Mouse (Mus musculus) c-Kit-positive CD71-negative TER-119-negative erythroid progenitor cells, embryonic 14.5 days (primary cell): ENCODE results near the gene Clspn.
"Not testable (repeated sequence)": the region's sequence is repeated elsewhere in the genome, so short reads cannot be mapped to it uniquely, and the experiment has no call there.

Experiments
- DNase-seq: peaks from one replicate; pipeline ENCODE4 v3.0.0-alpha.2; 2013; ENCODE audit warnings: low read depth

The Clspn gene

GRCm38 (mm10) chr4:126556809-126557711 lies at the start of gene Clspn:
TSS of gene Clspn (plus strand) at chr4:126556935.
- peak; percentile 87 for DNase-seq

GRCm38 (mm10) chr4:126508110-126508899 lies 48.4 kb upstream of the Clspn start:
- no peak for DNase-seq

- no peak for DNase-seq
These were observed 47.7 kb upstream of the Clspn start for GRCm38 (mm10) chr4:126509072-126509471.

- no peak for DNase-seq
These were observed 45.7 kb upstream of the Clspn start for GRCm38 (mm10) chr4:126511013-126511412.

GRCm38 (mm10) chr4:126512308-126513066 lies 44.2 kb upstream of the Clspn start:
- no peak for DNase-seq

- DNase-seq: no peak
These were observed 30.6 kb upstream of the Clspn start for GRCm38 (mm10) chr4:126526164-126526563.

- DNase-seq: no peak
These were observed 29.9 kb upstream of the Clspn start for GRCm38 (mm10) chr4:126526828-126527227.

- no peak for DNase-seq
These were observed 24.4 kb upstream of the Clspn start for GRCm38 (mm10) chr4:126532292-126532691.

GRCm38 (mm10) chr4:126532827-126533728 lies 23.7 kb upstream of the Clspn start, which contains the start of gene Ago4:
TSS of gene Ago4 (minus strand) at chr4:126533472.
- DNase-seq: no peak

GRCm38 (mm10) chr4:126533729-126534070 lies 23.0 kb upstream of the Clspn start:
- DNase-seq: no peak

- DNase-seq: not testable (repeated sequence)
These were observed 21.1 kb upstream of the Clspn start for GRCm38 (mm10) chr4:126535631-126536030.

- no peak for DNase-seq
These were observed 19.9 kb upstream of the Clspn start for GRCm38 (mm10) chr4:126536865-126537264.

GRCm38 (mm10) chr4:126540487-126541071 lies 16.2 kb upstream of the Clspn start:
- DNase-seq: no peak

GRCm38 (mm10) chr4:126542838-126543237 lies 13.9 kb upstream of the Clspn start:
- DNase-seq: no peak

- DNase-seq: no peak
These were observed 11.7 kb upstream of the Clspn start for GRCm38 (mm10) chr4:126545016-126545415.

GRCm38 (mm10) chr4:126545703-126546102 lies 11.0 kb upstream of the Clspn start:
- no peak for DNase-seq

- DNase-seq: no peak
These were observed 10.6 kb upstream of the Clspn start for GRCm38 (mm10) chr4:126546183-126546582.

GRCm38 (mm10) chr4:126552136-126552535 lies 4.6 kb upstream of the Clspn start:
- DNase-seq: no peak

- DNase-seq: no peak
These were observed 3.6 kb upstream of the Clspn start for GRCm38 (mm10) chr4:126553105-126553504.

GRCm38 (mm10) chr4:126553685-126554084 lies 3.0 kb upstream of the Clspn start:
- no peak for DNase-seq

GRCm38 (mm10) chr4:126554462-126554861 lies 2.3 kb upstream of the Clspn start:
- DNase-seq: peak; percentile 64
